Mouse (Mus musculus): ENCODE data around the gene Pheta1. TPM values are rescaled to one million over a fixed set of nuclear protein-coding genes. Genes with fewer than 3 reads are reported as not detected.

Pheta1 gene
- polyA plus RNA-seq, 1 experiment from 2014 or later = 41.1 TPM

DNA sequence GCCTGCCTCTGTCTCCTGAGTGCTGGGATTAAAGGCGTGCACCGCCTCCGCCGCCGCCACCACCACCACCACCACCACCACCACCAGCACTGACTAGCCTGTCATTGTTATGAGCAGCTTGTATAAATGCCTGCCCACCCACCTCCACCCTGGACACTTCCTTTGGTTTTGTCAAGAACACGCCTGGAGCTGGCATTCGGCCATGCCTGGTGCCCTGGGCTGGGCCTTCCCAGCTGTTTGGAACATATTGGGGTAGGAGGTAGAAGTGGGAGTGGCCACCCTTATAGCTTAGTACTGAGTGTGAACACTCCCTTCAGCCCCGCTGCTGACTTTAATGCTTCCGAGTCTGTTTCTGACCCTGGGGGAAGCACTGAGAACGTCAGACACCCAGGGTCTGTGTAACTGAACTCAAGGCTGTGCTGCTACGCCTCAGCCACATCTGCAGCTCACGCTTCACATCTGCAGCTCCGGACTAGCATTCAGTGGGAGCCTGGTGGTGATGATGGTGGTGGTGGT is 22.8 kb downstream of the Pheta1 start:
- Histone ChIP-seq H3K36me3 (0 out of 2 replicates have a peak, but pooled peaks cover 8% of the 10 kb centered on the region), H3K9me3 (no peaks in the 10 kb centered on the region), H3K9ac (no peak overlapping the region), H3K27me3 (no peaks in the 10 kb centered on the region), H3K27ac (no peak overlapping the region), H3K4me1 (no peaks in the 10 kb centered on the region), H3K4me2 (no peak overlapping the region), H3K4me3 (no peak overlapping the region)
- 85% methylated on average over 13 of the region's 13 CpGs for WGBS
- ATAC-seq (ENCODE audit: insufficient number of reproducible peaks, insufficient read depth, low FRiP score, low TSS enrichment, low read depth) = no peak

- H3K27ac ChIP-seq = no peak overlapping the region
- WGBS = 2% methylated on average over 4 of the region's 4 CpGs
- no peak overlapping the region for H3K4me3 ChIP-seq
- H3K9me3 ChIP-seq = no peaks in the 10 kb centered on the region
- no peaks in the 10 kb centered on the region for H3K27me3 ChIP-seq
- H3K9ac ChIP-seq = no peak overlapping the region
- no peak overlapping the region for H3K4me2 ChIP-seq
- 0 out of 2 replicates have a peak, but pooled peaks cover 8% of the 10 kb centered on the region for H3K36me3 ChIP-seq
- H3K4me1 ChIP-seq = no peaks in the 10 kb centered on the region
- no peak for ATAC-seq (ENCODE audit: insufficient number of reproducible peaks, insufficient read depth, low FRiP score, low TSS enrichment, low read depth)
These were observed 23.4 kb downstream of the Pheta1 start for GRCm38 (mm10) chr5:121872158-121872557.

DNA sequence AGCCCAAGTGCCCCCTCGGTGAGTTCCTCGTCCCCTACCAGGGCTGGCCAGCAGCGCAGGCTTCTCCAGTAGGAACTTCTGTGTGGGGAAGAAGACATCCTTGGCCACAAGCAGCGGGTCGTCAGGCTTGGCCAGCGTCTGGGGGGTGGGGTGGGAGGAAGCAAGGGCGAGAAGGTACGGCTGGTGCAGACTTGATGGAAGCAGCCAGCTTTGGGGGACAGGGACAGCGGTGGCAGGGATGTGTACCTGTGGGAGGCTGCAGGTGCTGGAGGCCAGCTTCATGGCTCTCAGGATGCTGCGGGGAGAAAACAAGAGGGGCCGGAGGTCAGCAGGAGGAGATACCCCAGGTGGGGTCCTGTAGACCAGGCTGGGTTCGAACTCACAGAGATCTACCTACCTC is 26.3 kb downstream of the Pheta1 start:
- Histone ChIP-seq H3K9ac (no peak overlapping the region), H3K4me3 (no peak overlapping the region), H3K27me3 (peaks cover 3% of the 10 kb centered on the region; the same call in 1 of the 2 replicates), H3K27ac (no peak overlapping the region), H3K9me3 (no peaks in the 10 kb centered on the region), H3K4me2 (no peak overlapping the region), H3K36me3 (0 out of 2 replicates have a peak, but pooled peaks cover 8% of the 10 kb centered on the region), H3K4me1 (no peaks in the 10 kb centered on the region)
- ATAC-seq (ENCODE audit: insufficient number of reproducible peaks, insufficient read depth, low FRiP score, low TSS enrichment, low read depth) = no peak
- WGBS = 90% methylated on average over 12 of the region's 12 CpGs

GRCm38 (mm10) chr5:121876901-121877300 is 28.1 kb downstream of the Pheta1 start:
- H3K9me3 ChIP-seq = no peaks in the 10 kb centered on the region
- no peak for ATAC-seq (ENCODE audit: insufficient number of reproducible peaks, insufficient read depth, low FRiP score, low TSS enrichment, low read depth)
- H3K4me2 ChIP-seq = no peak overlapping the region
- 84% methylated on average over 12 of the region's 12 CpGs for WGBS
- H3K27me3 ChIP-seq = peaks cover 3% of the 10 kb centered on the region; the same call in 1 of the 2 replicates
- H3K36me3 ChIP-seq = 0 out of 2 replicates have a peak, but pooled peaks cover 8% of the 10 kb centered on the region
- no peak overlapping the region for H3K9ac ChIP-seq
- H3K27ac ChIP-seq = no peak overlapping the region
- H3K4me1 ChIP-seq = no peaks in the 10 kb centered on the region
- no peak overlapping the region for H3K4me3 ChIP-seq

DNA sequence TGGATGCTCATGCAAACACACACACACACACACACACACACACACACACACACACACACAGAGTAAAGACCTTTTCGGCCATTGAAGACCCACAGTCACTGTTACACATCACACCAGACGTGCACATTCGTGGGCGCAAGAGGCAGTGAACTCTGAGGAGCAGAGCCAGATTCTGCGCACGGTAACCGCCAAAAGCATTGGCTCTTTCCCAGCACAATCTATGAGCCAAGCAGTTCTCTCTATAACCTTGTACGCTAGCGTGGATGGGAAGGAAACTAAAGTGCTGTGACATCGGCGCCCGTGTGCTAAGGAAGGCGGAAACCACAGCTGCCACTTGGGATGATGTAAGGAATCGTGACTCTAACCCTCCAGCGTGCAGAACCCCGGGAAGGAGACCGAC is 29.9 kb downstream of the Pheta1 start:
- no peak for ATAC-seq (ENCODE audit: insufficient number of reproducible peaks, insufficient read depth, low FRiP score, low TSS enrichment, low read depth)
- H3K4me1 ChIP-seq = no peaks in the 10 kb centered on the region
- H3K4me2 ChIP-seq = no peak overlapping the region
- 0 out of 2 replicates have a peak, but pooled peaks cover 8% of the 10 kb centered on the region for H3K36me3 ChIP-seq
- no peaks in the 10 kb centered on the region for H3K9me3 ChIP-seq
- WGBS = 84% methylated on average over 17 of the region's 17 CpGs
- no peak overlapping the region for H3K9ac ChIP-seq
- no peak overlapping the region for H3K4me3 ChIP-seq
- H3K27me3 ChIP-seq = peaks cover 3% of the 10 kb centered on the region; the same call in 1 of the 2 replicates
- no peak overlapping the region for H3K27ac ChIP-seq

DNA sequence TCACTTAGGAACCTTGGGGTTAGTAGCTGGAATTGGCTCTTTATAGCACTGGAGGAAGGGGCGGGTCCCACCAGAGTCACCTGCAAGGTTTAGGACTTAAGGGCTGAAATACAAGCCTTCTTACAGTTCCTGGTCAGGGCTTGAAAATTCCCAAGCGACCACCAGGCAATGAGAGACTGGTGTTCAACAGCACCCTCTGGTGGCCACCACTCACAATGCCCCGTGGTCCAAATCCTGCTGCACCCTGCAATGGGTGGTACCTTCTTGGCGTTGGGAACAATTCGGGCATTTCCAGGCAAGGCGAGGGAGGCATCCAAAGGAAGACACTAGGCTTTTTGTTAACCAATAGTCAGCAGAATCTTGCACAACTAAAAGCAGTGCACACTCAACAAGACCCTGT is 30.4 kb downstream of the Pheta1 start:
- WGBS = 64% methylated on average over 6 of the region's 6 CpGs
- H3K36me3 ChIP-seq = 0 out of 2 replicates have a peak, but pooled peaks cover 8% of the 10 kb centered on the region

GRCm38 (mm10) chr5:121883356-121883755 is 34.6 kb downstream of the Pheta1 start:
- no peaks in the 10 kb centered on the region for H3K4me1 ChIP-seq
- H3K27me3 ChIP-seq = peaks cover 3% of the 10 kb centered on the region; the same call in 1 of the 2 replicates
- ATAC-seq (ENCODE audit: insufficient number of reproducible peaks, insufficient read depth, low FRiP score, low TSS enrichment, low read depth) = no peak
- no peak overlapping the region for H3K4me2 ChIP-seq
- no peak overlapping the region for H3K27ac ChIP-seq
- no peak overlapping the region for H3K4me3 ChIP-seq
- 67% methylated on average over 8 of the region's 8 CpGs for WGBS
- H3K9ac ChIP-seq = no peak overlapping the region
- H3K9me3 ChIP-seq = no peaks in the 10 kb centered on the region
- H3K36me3 ChIP-seq = no peaks in the 10 kb centered on the region

More for the DNA sequence above, 30.4 kb downstream of the Pheta1 start:
- no peaks in the 10 kb centered on the region for H3K4me1 ChIP-seq
- H3K4me2 ChIP-seq = no peak overlapping the region
- no peak overlapping the region for H3K9ac ChIP-seq
- H3K27ac ChIP-seq = no peak overlapping the region
- H3K9me3 ChIP-seq = no peaks in the 10 kb centered on the region
- H3K27me3 ChIP-seq = peaks cover 3% of the 10 kb centered on the region; the same call in 1 of the 2 replicates
- H3K4me3 ChIP-seq = no peak overlapping the region
- ATAC-seq (ENCODE audit: insufficient number of reproducible peaks, insufficient read depth, low FRiP score, low TSS enrichment, low read depth) = no peak

GRCm38 (mm10) chr5:121889375-121889774 is 40.6 kb downstream of the Pheta1 start:
- no peaks in the 10 kb centered on the region for H3K9me3 ChIP-seq
- ATAC-seq (ENCODE audit: insufficient number of reproducible peaks, insufficient read depth, low FRiP score, low TSS enrichment, low read depth) = no peak
- no peaks in the 10 kb centered on the region for H3K4me1 ChIP-seq
- WGBS = 35% methylated on average over 13 of the region's 13 CpGs
- no peak overlapping the region for H3K27ac ChIP-seq
- H3K27me3 ChIP-seq = no peaks in the 10 kb centered on the region
- H3K4me2 ChIP-seq = no peak overlapping the region
- H3K9ac ChIP-seq = no peak overlapping the region
- no peaks in the 10 kb centered on the region for H3K36me3 ChIP-seq
- no peak overlapping the region for H3K4me3 ChIP-seq

- H3K9ac ChIP-seq = no peak overlapping the region
These were observed 41.1 kb downstream of the Pheta1 start for GRCm38 (mm10) chr5:121889819-121890362.

DNA sequence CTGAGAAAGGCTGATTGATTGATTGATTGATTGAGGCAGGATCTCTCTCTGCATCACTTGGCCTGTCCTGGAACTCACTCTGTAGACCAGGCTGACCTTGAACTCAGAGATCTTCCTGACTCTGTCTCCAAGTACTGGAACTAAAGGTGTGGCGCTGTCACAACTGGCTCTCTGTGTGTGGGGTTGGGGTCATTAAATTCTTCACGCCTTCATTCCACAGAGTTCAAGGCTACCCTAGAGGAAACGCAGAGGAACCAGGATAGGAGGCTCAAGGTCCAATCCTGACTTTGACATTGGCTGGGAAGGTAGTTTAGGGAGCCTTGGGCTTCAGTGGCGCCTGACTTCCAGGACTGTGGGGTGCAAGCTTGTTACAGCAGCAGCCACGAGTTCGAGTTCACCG is 42.1 kb downstream of the Pheta1 start:
- Histone ChIP-seq H3K36me3 (no peaks in the 10 kb centered on the region), H3K9me3 (no peaks in the 10 kb centered on the region), H3K27me3 (no peaks in the 10 kb centered on the region), H3K4me2 (no peak overlapping the region), H3K9ac (no peak overlapping the region), H3K27ac (no peak overlapping the region), H3K4me1 (0 out of 2 replicates have a peak, but pooled peaks cover 3% of the 10 kb centered on the region), H3K4me3 (no peak overlapping the region)
- no peak for ATAC-seq (ENCODE audit: insufficient number of reproducible peaks, insufficient read depth, low FRiP score, low TSS enrichment, low read depth)
- 92% methylated on average over 7 of the region's 7 CpGs for WGBS

More at GRCm38 (mm10) chr5:121889819-121890362, 41.1 kb downstream of the Pheta1 start:
- H3K4me2 ChIP-seq = no peak overlapping the region
- no peak for ATAC-seq (ENCODE audit: insufficient number of reproducible peaks, insufficient read depth, low FRiP score, low TSS enrichment, low read depth)
- H3K4me1 ChIP-seq = no peaks in the 10 kb centered on the region
- no peaks in the 10 kb centered on the region for H3K9me3 ChIP-seq
- H3K36me3 ChIP-seq = no peaks in the 10 kb centered on the region
- H3K4me3 ChIP-seq = no peak overlapping the region
- H3K27ac ChIP-seq = no peak overlapping the region
- no peaks in the 10 kb centered on the region for H3K27me3 ChIP-seq
- 37% methylated on average over 9 of the region's 9 CpGs for WGBS

DNA sequence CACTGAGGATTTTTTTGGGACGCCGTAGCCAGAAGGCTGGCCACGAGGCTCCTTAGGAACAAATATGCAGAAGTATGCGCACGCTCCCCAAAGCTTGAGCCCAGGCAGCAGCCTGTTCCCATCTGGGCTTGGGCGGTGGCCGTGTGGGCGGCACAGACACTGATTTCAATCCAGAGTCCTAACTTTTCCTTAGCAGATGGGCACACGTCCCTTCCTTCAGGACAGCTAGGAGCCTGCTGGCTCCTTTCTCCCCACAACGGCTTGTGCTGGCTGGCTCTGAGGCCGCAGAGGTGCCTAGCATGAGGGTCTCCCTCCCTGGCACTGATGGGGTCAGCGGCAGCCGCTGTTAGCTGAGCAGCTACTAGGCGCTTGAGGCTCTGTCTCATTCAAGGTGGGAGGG is 43.5 kb downstream of the Pheta1 start:
- 82% methylated on average over 14 of the region's 14 CpGs for WGBS
- H3K4me2 ChIP-seq = no peak overlapping the region

DNA sequence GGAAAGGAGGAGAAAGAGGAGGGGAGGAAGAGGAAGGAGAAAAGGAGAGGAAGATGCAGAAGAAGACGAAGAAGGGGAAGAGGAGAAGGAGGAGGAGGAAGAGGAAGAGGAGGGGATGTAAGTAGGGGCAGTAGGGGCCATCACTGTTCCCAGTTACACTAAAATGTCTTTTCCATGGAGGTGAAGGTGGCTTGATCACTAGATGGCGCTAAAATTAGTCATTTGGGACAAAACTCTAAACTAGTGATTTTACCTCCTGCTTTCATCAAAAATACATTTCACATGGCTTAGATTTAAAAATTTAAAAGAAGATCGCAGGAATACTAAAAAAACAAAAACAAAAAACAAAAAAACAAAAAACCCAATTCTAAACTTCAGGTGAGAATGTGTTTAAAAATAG is 44.8 kb downstream of the Pheta1 start:
- no peak for ATAC-seq (ENCODE audit: insufficient number of reproducible peaks, insufficient read depth, low FRiP score, low TSS enrichment, low read depth)
- H3K27ac ChIP-seq = no peak overlapping the region
- H3K4me2 ChIP-seq = no peak overlapping the region
- H3K27me3 ChIP-seq = no peaks in the 10 kb centered on the region; the same call in 1 of the 2 replicates
- H3K4me3 ChIP-seq = no peak overlapping the region
- 0 out of 2 replicates have a peak, but pooled peaks cover 4% of the 10 kb centered on the region for H3K4me1 ChIP-seq
- H3K9ac ChIP-seq = no peak overlapping the region
- H3K9me3 ChIP-seq = no peaks in the 10 kb centered on the region
- no peaks in the 10 kb centered on the region for H3K36me3 ChIP-seq
- 16% methylated on average over 3 of the region's 3 CpGs for WGBS

More for the DNA sequence above, 43.5 kb downstream of the Pheta1 start:
- Histone ChIP-seq H3K36me3 (no peaks in the 10 kb centered on the region), H3K9ac (no peak overlapping the region), H3K4me3 (no peak overlapping the region), H3K27ac (no peak overlapping the region), H3K4me1 (0 out of 2 replicates have a peak, but pooled peaks cover 4% of the 10 kb centered on the region), H3K27me3 (no peaks in the 10 kb centered on the region; the same call in 1 of the 2 replicates), H3K9me3 (no peaks in the 10 kb centered on the region)
- no peak for ATAC-seq (ENCODE audit: insufficient number of reproducible peaks, insufficient read depth, low FRiP score, low TSS enrichment, low read depth)
